Mouse (Mus musculus): ENCODE data around the gene Klk1b4. TPM values are rescaled to one million over a fixed set of nuclear protein-coding genes. Genes with fewer than 3 reads are reported as not detected.
A peak's percentile ranks its signal among the peaks of the same experiment; 100 is the strongest.
"Not testable (repeated sequence)": the region's sequence is repeated elsewhere in the genome, so short reads cannot be mapped to it uniquely, and the experiment has no call there.

Gene Klk1b4
- polyA plus RNA-seq, 1 experiment from 2014 or later, result 0.22 TPM

- Histone ChIP-seq H3K27me3 (replicated peaks) (no peaks in the 10 kb centered on the region), H3K9ac (no peak overlapping the region), H3K4me2 (no peak overlapping the region), H3K4me3 (replicated peaks) (no peak overlapping the region), H3K36me3 (no peaks in the 10 kb centered on the region), H3K9me3 (no peaks in the 10 kb centered on the region), H3K4me1 (no peaks in the 10 kb centered on the region), H3K27ac (no peak overlapping the region)
- 43% methylated on average over 2 of the region's 2 CpGs for WGBS
- ATAC-seq (ENCODE audit: insufficient read depth, low FRiP score, low read depth), result no peak
Measured at GRCm38 (mm10) chr7:44239913-44240312, 32.7 kb downstream of the Klk1b4 start.

GRCm38 (mm10) chr7:44240712-44241111 is 33.5 kb downstream of the Klk1b4 start:
- Histone ChIP-seq H3K9me3 (no peaks in the 10 kb centered on the region), H3K9ac (no peak overlapping the region), H3K27me3 (replicated peaks) (no peaks in the 10 kb centered on the region), H3K27ac (no peak overlapping the region), H3K4me2 (no peak overlapping the region), H3K4me3 (replicated peaks) (no peak overlapping the region), H3K36me3 (no peaks in the 10 kb centered on the region), H3K4me1 (no peaks in the 10 kb centered on the region; the same call in 1 of the 2 replicates)
- ATAC-seq (ENCODE audit: insufficient read depth, low FRiP score, low read depth), result no peak
- 45% methylated on average over 1 of the region's 1 CpGs for WGBS

- H3K9ac ChIP-seq, result no peak overlapping the region
- WGBS, result 62% methylated on average over 2 of the region's 2 CpGs
- H3K27me3 ChIP-seq (replicated peaks), result no peaks in the 10 kb centered on the region
- ATAC-seq (ENCODE audit: insufficient read depth, low FRiP score, low read depth), result no peak
- H3K27ac ChIP-seq, result no peak overlapping the region
- H3K4me3 ChIP-seq (replicated peaks), result no peak overlapping the region
- no peak overlapping the region for H3K4me2 ChIP-seq
- H3K9me3 ChIP-seq, result no peaks in the 10 kb centered on the region
- no peaks in the 10 kb centered on the region; the same call in 1 of the 2 replicates for H3K4me1 ChIP-seq
- no peaks in the 10 kb centered on the region for H3K36me3 ChIP-seq
Measured at GRCm38 (mm10) chr7:44241163-44241562, 33.9 kb downstream of the Klk1b4 start.

- no peak overlapping the region for H3K4me2 ChIP-seq
- no peak overlapping the region for H3K9ac ChIP-seq
- ATAC-seq (ENCODE audit: insufficient read depth, low FRiP score, low read depth), result no peak
- no peak overlapping the region for H3K4me3 ChIP-seq (replicated peaks)
- H3K4me1 ChIP-seq, result peaks cover 13% of the 10 kb centered on the region
- WGBS, result 53% methylated on average over 1 of the region's 1 CpGs
- no peaks in the 10 kb centered on the region for H3K27me3 ChIP-seq (replicated peaks)
- H3K36me3 ChIP-seq, result peaks cover 4% of the 10 kb centered on the region; the same call in 1 of the 2 replicates
- H3K9me3 ChIP-seq, result no peaks in the 10 kb centered on the region
- no peak overlapping the region for H3K27ac ChIP-seq
Measured at GRCm38 (mm10) chr7:44244080-44244479, 36.8 kb downstream of the Klk1b4 start.

- Histone ChIP-seq H3K36me3 (peaks cover 22% of the 10 kb centered on the region), H3K27ac (peak within 1 kb of the TSS; percentile 96), H3K4me2 (peak within 1 kb of the TSS; percentile 65), H3K9me3 (no peaks in the 10 kb centered on the region), H3K4me1 (peaks cover 13% of the 10 kb centered on the region), H3K9ac (peak within 1 kb of the TSS; percentile 90), H3K27me3 (replicated peaks) (no peaks in the 10 kb centered on the region), H3K4me3 (replicated peaks) (peak within 1 kb of the TSS; percentile 79)
- WGBS, result under 1% methylated on average over 62 of the region's 62 CpGs
- peak; percentile 84 for ATAC-seq (ENCODE audit: insufficient read depth, low FRiP score, low read depth)
Measured at GRCm38 (mm10) chr7:44246055-44246983, 39.1 kb downstream of the Klk1b4 start, which contains the start of the genes 1700028J19Rik and 2410002F23Rik. 1700028J19Rik (minus strand) TSS chr7:44246695. 2410002F23Rik (plus strand) TSS chr7:44246722.

GRCm38 (mm10) chr7:44246984-44247470 is 39.8 kb downstream of the Klk1b4 start:
- H3K4me2 ChIP-seq, result peak overlapping the region; percentile 65
- H3K27me3 ChIP-seq (replicated peaks), result no peaks in the 10 kb centered on the region
- H3K27ac ChIP-seq, result peak overlapping the region; percentile 96
- no peak; the same call in 1 of the 2 replicates for ATAC-seq (ENCODE audit: insufficient read depth, low FRiP score, low read depth)
- H3K36me3 ChIP-seq, result peaks cover 23% of the 10 kb centered on the region
- peak overlapping the region; percentile 90 for H3K9ac ChIP-seq
- peaks cover 13% of the 10 kb centered on the region for H3K4me1 ChIP-seq
- H3K4me3 ChIP-seq (replicated peaks), result peak overlapping the region; percentile 79
- 0% methylated on average over 23 of the region's 23 CpGs for WGBS
- no peaks in the 10 kb centered on the region for H3K9me3 ChIP-seq

- Histone ChIP-seq H3K9me3 (no peaks in the 10 kb centered on the region), H3K4me1 (peaks cover 13% of the 10 kb centered on the region), H3K4me3 (replicated peaks) (peak overlapping the region; percentile 79), H3K4me2 (peak overlapping the region; percentile 65), H3K27me3 (replicated peaks) (no peaks in the 10 kb centered on the region), H3K9ac (0 out of 2 replicates have a peak overlapping the region, but pooled peaks have one; percentile 1), H3K27ac (no peak overlapping the region), H3K36me3 (peaks cover 32% of the 10 kb centered on the region)
- WGBS, result 80% methylated on average over 2 of the region's 2 CpGs
- no peak for ATAC-seq (ENCODE audit: insufficient read depth, low FRiP score, low read depth)
Measured at GRCm38 (mm10) chr7:44247971-44248370, 40.7 kb downstream of the Klk1b4 start.

- Histone ChIP-seq H3K27ac (no peak overlapping the region), H3K9me3 (no peaks in the 10 kb centered on the region), H3K4me1 (peaks cover 16% of the 10 kb centered on the region), H3K36me3 (peaks cover 37% of the 10 kb centered on the region), H3K27me3 (replicated peaks) (no peaks in the 10 kb centered on the region), H3K9ac (no peak overlapping the region), H3K4me2 (no peak overlapping the region), H3K4me3 (replicated peaks) (no peak overlapping the region)
- ATAC-seq (ENCODE audit: insufficient read depth, low FRiP score, low read depth), result no peak
- WGBS, result 91% methylated on average over 4 of the region's 4 CpGs
Measured at GRCm38 (mm10) chr7:44249248-44249647, 42.0 kb downstream of the Klk1b4 start.

GRCm38 (mm10) chr7:44250732-44251275 is 43.6 kb downstream of the Klk1b4 start:
- ATAC-seq (ENCODE audit: insufficient read depth, low FRiP score, low read depth); H3K27me3 ChIP-seq (replicated peaks); H3K9ac ChIP-seq; H3K4me2 ChIP-seq; H3K9me3 ChIP-seq; H3K4me3 ChIP-seq (replicated peaks); H3K27ac ChIP-seq: not testable (repeated sequence)
- WGBS, result 90% methylated on average over 17 of the region's 17 CpGs
- H3K36me3 ChIP-seq, result peaks cover 37% of the 10 kb centered on the region
- H3K4me1 ChIP-seq, result peaks cover 16% of the 10 kb centered on the region

- Histone ChIP-seq H3K9ac (no peak overlapping the region), H3K4me3 (replicated peaks) (no peak overlapping the region), H3K27me3 (replicated peaks) (no peaks in the 10 kb centered on the region), H3K4me2 (no peak overlapping the region), H3K36me3 (peaks cover 37% of the 10 kb centered on the region), H3K27ac (no peak overlapping the region), H3K4me1 (peaks cover 10% of the 10 kb centered on the region), H3K9me3 (no peaks in the 10 kb centered on the region)
- WGBS, result 66% methylated on average over 15 of the region's 15 CpGs
- no peak for ATAC-seq (ENCODE audit: insufficient read depth, low FRiP score, low read depth)
Measured at GRCm38 (mm10) chr7:44253023-44253616, 45.9 kb downstream of the Klk1b4 start.

- 68% methylated on average over 6 of the region's 6 CpGs for WGBS
- Histone ChIP-seq H3K9me3 (no peaks in the 10 kb centered on the region), H3K36me3 (peaks cover 25% of the 10 kb centered on the region), H3K4me1 (0 out of 2 replicates have a peak, but pooled peaks cover 3% of the 10 kb centered on the region), H3K4me3 (replicated peaks) (no peak overlapping the region), H3K27ac (no peak overlapping the region), H3K4me2 (no peak overlapping the region), H3K9ac (no peak overlapping the region), H3K27me3 (replicated peaks) (no peaks in the 10 kb centered on the region)
- ATAC-seq (ENCODE audit: insufficient read depth, low FRiP score, low read depth), result no peak
Measured at GRCm38 (mm10) chr7:44254930-44255329, 47.7 kb downstream of the Klk1b4 start.

Measured in stomach, embryonic 15.5 days (tissue).